Mouse (Mus musculus) cerebellum, postnatal 4 days (tissue): ENCODE measurements around the gene Dnpep.
A peak's percentile ranks its signal among the peaks of the same experiment; 100 is the strongest.

ENCODE experiments used
- DNase-seq, 2 experiments: peaks; one replicate each; pipeline ENCODE4 v3.0.0; 2022; ENCODE audit warnings: low spot score in 2 of 2, mixed read lengths in 1 of 2

Dnpep gene

DNA sequence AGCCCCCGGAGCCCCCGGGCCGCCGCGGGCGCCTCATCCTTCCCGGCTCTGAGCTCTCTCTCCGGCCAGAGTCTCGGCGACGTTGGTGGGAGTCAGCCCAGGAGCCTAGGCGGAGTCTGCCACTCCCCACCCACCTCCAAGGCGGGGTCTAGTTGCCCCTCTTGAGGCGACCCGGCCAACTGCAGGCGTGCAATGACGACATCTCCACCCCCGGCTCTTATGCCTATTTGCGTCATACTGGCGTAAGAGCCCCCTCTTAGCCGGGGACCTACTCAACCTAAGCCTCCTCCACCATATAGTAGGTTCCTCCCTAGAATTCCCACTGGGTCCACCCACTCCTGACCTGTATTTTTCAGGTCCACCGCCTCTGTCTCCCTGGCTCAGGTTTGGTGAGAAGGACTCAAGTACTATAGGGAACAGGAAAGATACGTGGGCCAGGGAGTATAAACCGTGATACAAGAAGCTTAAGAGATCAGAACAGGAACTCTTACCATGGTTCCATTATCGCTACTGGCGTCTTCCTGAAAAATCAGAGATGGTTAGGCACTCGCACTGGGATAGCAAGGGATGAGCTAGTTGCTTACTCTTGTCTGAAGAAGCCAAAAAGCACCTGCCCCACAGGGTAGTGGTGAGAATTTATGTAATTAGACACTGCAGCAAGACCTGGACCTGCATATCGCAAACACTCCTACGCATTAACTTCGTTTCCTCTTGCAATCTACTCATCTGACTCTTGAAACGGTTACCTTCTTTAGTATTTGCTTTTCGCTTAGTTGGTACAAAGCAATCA, 53.5 kb downstream of the Dnpep start, which contains the start of gene Ptprn:
Ptprn (minus strand) TSS at position 412 of the 790 bp plus-strand sequence.
- DNase-seq: peak in 1 of 2 experiments; percentile 49

DNA sequence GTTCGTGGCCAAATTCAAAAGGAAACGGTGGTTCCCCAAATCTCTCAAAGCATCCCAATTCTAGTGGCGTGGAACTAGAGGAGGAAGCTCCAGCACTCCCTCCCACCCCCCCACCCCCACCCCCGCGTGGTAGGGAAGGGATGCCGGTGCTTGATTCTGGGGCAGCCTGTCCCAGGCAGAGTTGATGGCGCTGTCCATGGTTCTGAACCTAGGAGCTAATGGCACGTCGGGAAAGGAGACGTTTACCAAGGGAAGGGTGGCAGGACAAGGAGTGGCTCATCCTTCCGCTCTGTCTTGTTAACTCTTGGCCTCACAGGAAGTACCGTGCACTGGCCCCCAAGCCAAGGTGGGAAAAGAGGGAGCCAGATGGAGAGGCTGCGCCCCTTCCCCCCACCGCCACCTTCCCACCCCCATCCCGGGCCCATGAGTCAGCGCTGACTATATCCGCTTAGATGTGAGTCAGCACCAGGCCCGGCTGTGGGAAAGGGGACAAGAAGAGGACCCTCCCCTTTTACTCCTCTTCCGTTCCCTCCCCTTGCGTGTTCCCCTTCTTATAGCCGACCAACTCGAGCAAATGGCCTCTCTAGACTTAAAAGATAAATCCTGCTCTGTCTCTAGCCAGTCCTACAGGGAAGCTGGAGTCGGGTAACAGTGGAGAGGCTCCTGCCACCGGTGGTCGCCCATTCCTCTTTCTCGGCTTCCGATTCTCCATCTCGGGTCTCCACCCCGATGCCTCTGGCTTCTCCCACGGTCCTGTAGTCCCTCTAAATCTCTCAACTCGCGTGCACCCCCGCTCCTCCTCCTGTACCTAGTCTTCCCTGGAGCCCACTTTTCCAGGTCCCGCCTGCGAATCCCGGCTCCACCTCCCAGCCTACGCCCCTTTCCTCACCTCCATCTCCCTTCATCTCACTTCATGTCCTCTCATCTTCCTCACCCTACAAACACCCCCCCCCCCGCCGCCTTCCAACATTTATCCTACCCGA, 54.5 kb downstream of the Dnpep start:
- no peak for DNase-seq

DNA sequence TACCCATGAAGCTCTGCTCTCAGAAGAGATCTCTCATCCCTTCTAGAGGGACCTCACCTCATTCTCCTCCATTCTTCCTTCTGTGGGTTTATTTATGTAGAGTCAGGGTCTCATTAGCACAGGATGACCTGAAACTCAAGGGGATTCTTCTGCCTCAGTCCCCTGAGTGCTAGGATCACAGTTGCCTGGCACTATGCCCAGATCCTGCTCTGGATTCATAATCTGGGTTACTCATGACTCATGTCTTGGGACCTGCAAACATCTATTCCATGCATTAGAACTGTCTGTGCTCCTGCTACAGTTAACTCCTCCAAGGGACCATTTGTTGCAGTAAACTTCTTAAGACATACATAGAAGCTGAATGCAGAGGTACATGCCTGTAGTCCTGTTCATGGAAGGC, 56.5 kb downstream of the Dnpep start:
- DNase-seq: no peak
